Mouse (Mus musculus) B cell, adult (primary cell): ENCODE data around the gene Ugt2b1. TPM values are rescaled to one million over a fixed set of nuclear protein-coding genes. Genes with fewer than 3 reads are reported as not detected.

Source experiments
- total RNA-seq: library from RNA; stranded (reverse); gene quantifications from 4 replicates; pipeline ENCODE4 v1.2.4, GENCODE M21; 2023; ENCODE audit not compliant: inconsistent age

Ugt2b1 gene
- total RNA-seq, result not detected in 4 replicates

GRCm38 (mm10) chr5:86926426-86926825 lies at the start of gene Ugt2b1:
Gene Ugt2b1 (minus strand): TSS chr5:86926530.

GRCm38 (mm10) chr5:86906758-86907157 lies 19.6 kb downstream of the Ugt2b1 start, which contains the start of gene Ugt2b34:
Gene Ugt2b34 (minus strand): TSS chr5:86906937.

Other genes starting within 250 kb of the Ugt2b1 start
- not detected in 4 replicates for gene Tmprss11e, start 180.7 kb downstream of the Ugt2b1 start, total RNA-seq
- gene Ythdc1, start 122.3 kb downstream of the Ugt2b1 start, total RNA-seq, result 209 to 233 TPM (median 221 TPM) in 4 replicates
- not detected in 4 replicates for gene Ugt2b34, start 19.6 kb downstream of the Ugt2b1 start, total RNA-seq
- gene Ugt2b35, start 74.3 kb upstream of the Ugt2b1 start, total RNA-seq, result not detected in 4 replicates
- not detected in 4 replicates for gene Ugt2b36, start 166.0 kb upstream of the Ugt2b1 start, total RNA-seq
- not detected in 4 replicates for gene Ugt2b5, start 213.8 kb upstream of the Ugt2b1 start, total RNA-seq